Mouse (Mus musculus) testis, postnatal 14 days (tissue): ENCODE measurements around the gene S1pr5.
"Not testable (repeated sequence)": the region's sequence is repeated elsewhere in the genome, so short reads cannot be mapped to it uniquely, and the experiment has no call there.

Experiments
- DNase-seq: peaks from one replicate; pipeline ENCODE4 v3.0.0; 2021; ENCODE audit warnings: low spot score

Gene S1pr5

GRCm38 (mm10) chr9:21237368-21238003 lies 10.8 kb downstream of the S1pr5 start:
- peak; percentile 21 for DNase-seq

GRCm38 (mm10) chr9:21236991-21237367 lies 11.3 kb downstream of the S1pr5 start:
- no peak for DNase-seq

GRCm38 (mm10) chr9:21235341-21235740 lies 12.9 kb downstream of the S1pr5 start:
- no peak for DNase-seq

DNA sequence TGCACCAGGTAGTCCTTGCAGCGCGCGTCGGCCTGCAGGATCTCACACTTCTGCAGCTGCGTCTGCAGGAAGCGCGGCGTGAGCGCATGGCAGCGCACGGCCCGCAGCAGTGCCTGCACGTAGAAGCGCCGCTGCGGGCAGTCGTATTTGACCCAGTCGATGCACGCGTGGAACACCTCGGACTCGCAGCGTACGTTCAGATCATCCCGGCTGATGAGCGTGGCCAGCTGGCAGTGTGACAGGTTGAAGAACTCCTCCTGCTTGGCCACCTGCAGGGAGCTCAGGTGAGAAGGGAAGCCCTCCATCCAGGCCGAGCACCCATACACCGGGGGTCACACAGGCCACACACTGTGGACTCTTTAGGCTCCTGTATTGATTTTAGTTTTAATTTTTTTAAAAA lies 14.4 kb downstream of the S1pr5 start:
- DNase-seq: peak; percentile 27

GRCm38 (mm10) chr9:21233366-21233765 lies 14.9 kb downstream of the S1pr5 start:
- DNase-seq: peak; percentile 56

- DNase-seq: no peak
Observed at GRCm38 (mm10) chr9:21232867-21233266, 15.4 kb downstream of the S1pr5 start.

DNA sequence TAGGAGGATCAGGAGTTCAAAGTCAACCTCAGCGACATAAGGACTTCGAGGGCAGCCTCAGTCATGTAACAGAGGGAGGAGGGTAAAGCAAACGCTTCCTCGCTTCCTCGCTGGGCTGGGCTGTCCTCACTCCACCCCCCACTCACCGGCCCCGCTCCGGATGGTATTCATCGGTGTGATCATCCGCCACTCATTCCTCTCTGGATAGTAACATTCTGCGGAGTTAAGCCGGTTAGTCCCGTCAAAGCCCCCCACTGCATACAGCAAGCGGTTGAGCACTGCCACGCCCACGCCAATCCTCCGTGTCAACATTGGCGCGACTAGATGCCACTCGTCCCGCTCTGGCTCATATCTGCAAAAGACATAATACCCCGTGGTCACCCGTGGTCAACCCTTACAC lies 16.7 kb downstream of the S1pr5 start:
- no peak for DNase-seq

DNA sequence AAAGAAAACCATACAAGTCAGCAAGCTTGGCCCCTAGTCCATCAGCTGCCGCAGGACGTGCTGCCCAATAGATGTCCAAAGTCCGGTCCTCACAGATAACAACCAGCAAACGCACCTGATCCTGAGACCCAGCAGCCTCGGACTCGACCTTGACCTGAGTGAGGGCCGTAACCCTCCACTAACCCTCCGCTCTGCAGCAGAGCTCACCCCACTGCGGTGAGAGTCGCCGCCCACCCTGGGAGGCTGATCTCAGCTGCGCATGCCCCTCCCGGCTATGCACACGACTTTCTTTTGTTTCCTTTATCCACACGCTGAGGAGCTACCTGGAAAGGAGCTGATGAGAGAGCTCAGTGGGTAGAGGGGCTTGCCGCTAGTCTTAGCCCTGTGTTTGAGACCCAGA lies 20.9 kb downstream of the S1pr5 start:
- DNase-seq: no peak

DNA sequence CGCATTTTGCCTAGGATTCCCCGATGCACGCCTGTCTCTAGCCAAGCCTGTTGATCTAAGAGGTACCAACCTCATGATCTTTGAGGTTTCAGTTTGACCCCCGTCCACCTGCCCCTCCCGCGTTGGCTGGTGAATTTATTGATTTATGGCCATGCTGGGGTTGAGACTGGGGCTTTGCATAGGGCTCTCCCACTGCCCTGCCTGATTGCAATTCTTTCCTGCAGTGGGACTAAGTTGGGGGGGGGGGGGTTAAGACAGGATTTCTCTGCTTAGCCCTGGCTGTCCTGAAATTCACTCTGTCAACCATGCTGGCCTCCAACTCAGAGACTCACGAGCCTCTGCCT lies 22.9 kb downstream of the S1pr5 start:
- no peak for DNase-seq

- no peak for DNase-seq
Observed at GRCm38 (mm10) chr9:21224576-21225414, 23.4 kb downstream of the S1pr5 start.

GRCm38 (mm10) chr9:21223906-21224305 lies 24.3 kb downstream of the S1pr5 start:
- no peak for DNase-seq

DNA sequence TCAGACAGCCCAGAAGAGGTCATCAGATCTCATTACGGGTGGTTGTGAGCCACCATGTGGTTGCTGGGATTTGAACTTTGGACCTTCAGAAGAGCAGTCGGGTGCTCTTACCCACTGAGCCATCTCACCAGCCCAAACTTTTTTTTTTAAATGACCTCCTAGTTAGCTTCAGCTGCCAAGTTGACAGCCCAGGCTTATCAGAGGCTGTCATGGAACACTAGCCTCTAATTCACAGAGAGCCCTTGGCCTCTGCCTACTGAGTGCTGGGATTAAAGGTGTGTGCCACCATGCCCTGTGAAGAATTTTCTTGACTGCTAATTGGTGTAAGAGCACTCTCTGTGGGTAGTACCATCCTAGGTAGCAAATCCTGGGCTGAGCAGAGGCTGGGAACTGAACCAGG lies 24.8 kb downstream of the S1pr5 start:
- not testable (repeated sequence) for DNase-seq

GRCm38 (mm10) chr9:21221383-21221929 lies 26.8 kb downstream of the S1pr5 start:
- DNase-seq: no peak

DNA sequence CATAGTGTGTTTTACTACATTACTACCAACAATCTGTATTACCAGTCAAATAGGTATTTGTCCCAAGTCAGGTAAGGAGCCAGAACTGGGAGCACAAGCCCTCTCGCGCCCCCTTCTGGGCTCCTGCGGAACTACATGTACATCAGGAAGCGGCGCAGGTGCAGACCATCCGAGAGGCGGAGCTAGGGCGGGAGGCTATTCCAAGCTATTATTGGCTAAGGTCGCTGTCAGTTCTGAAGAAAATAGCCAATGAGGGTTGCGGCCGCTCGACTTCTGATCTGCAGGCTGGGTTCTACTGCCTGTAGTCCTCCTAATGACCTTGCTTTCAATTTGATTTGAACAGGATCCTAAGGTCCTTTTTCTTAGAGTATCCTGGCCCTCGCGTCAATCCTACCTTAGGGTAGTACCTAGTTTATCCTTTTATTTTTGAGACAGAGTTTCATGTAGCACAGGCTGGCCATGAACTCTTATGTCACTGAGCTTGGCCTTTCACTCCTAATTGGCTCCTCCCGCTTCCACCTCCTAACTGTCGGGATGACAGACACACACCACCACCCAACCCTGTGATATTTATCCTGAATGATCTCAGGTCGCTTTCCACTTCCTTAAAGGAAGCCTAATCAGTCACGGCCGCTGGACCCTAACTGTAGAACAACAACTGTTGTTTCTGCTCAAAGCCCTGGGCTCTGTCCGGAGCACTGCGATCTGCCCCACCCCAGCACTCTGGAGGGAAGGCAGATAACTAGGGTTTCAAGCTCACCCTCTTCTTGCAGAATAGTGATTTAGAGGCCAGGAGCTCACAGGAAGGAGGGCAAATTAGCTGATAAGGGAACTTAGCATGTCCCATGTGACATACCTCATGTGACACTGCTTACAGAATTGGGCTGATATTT lies 27.5 kb downstream of the S1pr5 start:
- DNase-seq: peak; percentile 94

- DNase-seq: no peak
Observed at GRCm38 (mm10) chr9:21219820-21220219, 28.4 kb downstream of the S1pr5 start.

- DNase-seq: no peak
Observed at GRCm38 (mm10) chr9:21216050-21216841, 32.0 kb downstream of the S1pr5 start.

DNA sequence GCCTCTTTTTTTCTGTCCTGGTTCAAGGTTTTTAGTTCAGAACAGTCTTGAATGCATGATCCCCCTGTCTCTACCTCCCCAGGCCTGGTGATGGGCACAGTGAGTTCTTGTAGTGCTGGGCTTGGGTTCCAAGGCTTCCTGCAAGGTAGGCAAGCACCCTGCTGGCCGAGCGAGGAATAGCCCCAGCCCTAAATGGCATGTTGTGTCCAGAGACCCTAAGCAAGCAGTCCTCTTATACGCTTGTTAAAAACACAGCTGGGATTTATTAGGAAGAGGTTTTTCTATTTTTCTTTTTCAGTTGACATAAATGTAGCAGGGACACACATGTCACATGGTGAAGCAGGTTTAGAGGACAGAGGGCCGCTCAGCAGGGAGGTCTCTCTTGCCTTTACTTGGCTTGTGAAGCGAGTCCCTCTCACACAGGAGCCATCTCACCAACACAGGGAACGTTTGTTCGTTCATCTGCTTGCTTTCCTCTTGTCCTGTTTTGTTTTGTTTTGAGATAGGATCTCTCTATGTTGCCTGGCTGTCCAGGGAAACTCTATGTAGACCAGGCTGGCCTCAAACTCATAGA lies 34.5 kb downstream of the S1pr5 start:
- DNase-seq: no peak

GRCm38 (mm10) chr9:21211624-21212023 lies 36.6 kb downstream of the S1pr5 start:
- no peak for DNase-seq

GRCm38 (mm10) chr9:21210821-21211220 lies 37.4 kb downstream of the S1pr5 start:
- no peak for DNase-seq

- DNase-seq: no peak
Observed at GRCm38 (mm10) chr9:21208626-21209025, 39.6 kb downstream of the S1pr5 start.

DNA sequence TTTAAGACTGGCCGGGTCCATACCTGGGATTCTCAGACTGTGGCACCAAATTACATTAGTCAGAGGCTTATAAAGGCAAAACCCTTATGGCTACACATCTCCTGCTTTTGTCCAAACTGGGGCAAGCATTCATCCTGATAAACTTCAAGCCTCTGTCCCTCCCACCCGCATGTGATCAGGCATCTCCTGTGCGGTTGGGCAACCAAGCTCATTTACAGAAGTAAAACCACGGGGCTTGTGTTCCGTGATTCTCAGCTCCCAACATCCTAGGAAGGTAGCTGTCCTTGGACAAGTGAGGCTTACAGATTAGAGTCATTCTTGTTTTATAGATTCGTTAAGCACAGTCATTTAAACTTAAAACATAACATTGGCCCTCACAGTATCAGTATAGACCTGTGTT lies 41.4 kb downstream of the S1pr5 start:
- no peak for DNase-seq
